Mouse (Mus musculus) hindbrain, postnatal 0 days (tissue): ENCODE measurements around the gene Olfr94. TPM values are rescaled to one million over a fixed set of nuclear protein-coding genes. Genes with fewer than 3 reads are reported as not detected.
"Not testable (repeated sequence)": the region's sequence is repeated elsewhere in the genome, so short reads cannot be mapped to it uniquely, and the experiment has no call there.

Source experiments
- ATAC-seq: fragments of 200-750 bp; cut with Nextera tagmentation; 2 replicates; pipeline ENCODE4 v1.8.0; 2017; ENCODE audit warnings: mild to moderate bottlenecking, moderate TSS enrichment, moderate library complexity
- DNase-seq: peaks from one replicate; pipeline ENCODE4 v3.0.0-alpha.2; 2015; ENCODE audit warnings: low spot score
- H3K27ac ChIP-seq: fragments of 300-500 bp; sonication (generic); 2 replicates; pipeline ENCODE4 v1.5.1; 2014; ENCODE audit warnings: mild to moderate bottlenecking
- H3K27me3 ChIP-seq: fragments of 300-500 bp; sonication (generic); 2 replicates; pipeline ENCODE4 v1.6.1; 2014; ENCODE audit warnings: low read length, mixed read lengths; ENCODE audit not compliant: insufficient read depth
- H3K36me3 ChIP-seq: fragments of 300-500 bp; sonication (generic); 2 replicates; pipeline ENCODE4 v1.6.1; 2014; ENCODE audit warnings: low read length, mixed read lengths; ENCODE audit not compliant: insufficient read depth
- H3K4me1 ChIP-seq: fragments of 300-500 bp; sonication (generic); 2 replicates; pipeline ENCODE4 v1.6.1; 2014; ENCODE audit warnings: antibody characterized with exemption, low read length, mixed read lengths; ENCODE audit not compliant: insufficient read depth
- H3K4me2 ChIP-seq: fragments of 300-500 bp; sonication (generic); 2 replicates; pipeline ENCODE4 v1.6.1; 2014; ENCODE audit warnings: low read depth, mild to moderate bottlenecking, low read length, moderate library complexity, mixed read lengths
- H3K4me3 ChIP-seq: fragments of 300-500 bp; sonication (generic); 2 replicates; pipeline ENCODE4 v1.5.1; 2014; ENCODE audit warnings: low read length
- H3K9ac ChIP-seq: fragments of 300-500 bp; sonication (generic); replicated peaks from 2 replicates; pipeline ENCODE4 v1.6.1; 2014; ENCODE audit warnings: mild to moderate bottlenecking, low read length, moderate library complexity, mixed read lengths
- H3K9me3 ChIP-seq: fragments of 300-500 bp; sonication (generic); 2 replicates; pipeline ENCODE4 v1.6.1; 2016; ENCODE audit warnings: low read length, mixed read lengths
- CTCF ChIP-seq: IDR thresholded peaks from 2 replicates; pipeline ENCODE4 v1.5.1; 2016; ENCODE audit warnings: antibody characterized with exemption, control low read depth, low read depth
- WGBS: fragments of 180-500 bp; shearing (Covaris S2); extraction: QIAGEN DNeasy Blood & Tissue Kit; methylation state at CpG from one replicate; pipeline ENCODE4 v1.1.7; 2014; 5-methylcytosine and 5-hydroxymethylcytosine counted together
- polyA plus RNA-seq: library from polyadenylated mRNA; unstranded; fragments of >200 nt; fragmentation: Nextera tagmentation; extraction: Ambion mirVana; gene quantifications from 2 replicates; pipeline ENCODE4 v1.2.1, GENCODE M21; 2015
- total RNA-seq: library from RNA; depleted of rRNA; stranded (reverse); fragments of >200 nt; gene quantifications from 2 replicates; pipeline ENCODE4 v1.2.3, GENCODE M21; 2014; rRNA removed

Gene Olfr94
- 0.58 and 1.3 TPM in 2 replicates for total RNA-seq
- polyA plus RNA-seq: 0.14 TPM in 1 of 2 replicates, not detected in the other

DNA sequence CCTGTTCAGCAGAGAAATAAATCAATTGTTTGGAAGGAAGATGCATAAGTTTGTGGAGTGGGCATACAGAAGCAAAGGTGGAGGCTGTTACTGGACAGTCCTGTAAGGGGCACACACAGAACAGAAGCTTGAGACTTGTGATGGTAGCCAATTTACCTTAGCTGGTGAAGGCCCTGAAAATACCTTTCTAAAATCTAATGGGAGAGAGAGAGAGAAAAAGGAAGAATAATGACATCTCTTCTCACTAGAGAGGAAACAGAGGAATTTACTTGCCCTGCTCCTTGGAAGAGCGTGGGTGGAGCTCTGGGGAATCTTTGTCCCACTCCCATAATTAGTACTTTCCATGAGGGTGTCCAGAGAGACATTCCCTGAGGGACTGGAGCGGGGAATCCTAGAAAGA is at the start of gene Olfr94:
Olfr94 (minus strand) TSS at position 101 of the 400 bp plus-strand sequence.
- Histone ChIP-seq H3K4me1 (no peaks in the 10 kb centered on the region), H3K27me3 (0 out of 2 replicates have a peak, but pooled peaks cover 9% of the 10 kb centered on the region), H3K27ac (no peak within 1 kb of the TSS)

DNA sequence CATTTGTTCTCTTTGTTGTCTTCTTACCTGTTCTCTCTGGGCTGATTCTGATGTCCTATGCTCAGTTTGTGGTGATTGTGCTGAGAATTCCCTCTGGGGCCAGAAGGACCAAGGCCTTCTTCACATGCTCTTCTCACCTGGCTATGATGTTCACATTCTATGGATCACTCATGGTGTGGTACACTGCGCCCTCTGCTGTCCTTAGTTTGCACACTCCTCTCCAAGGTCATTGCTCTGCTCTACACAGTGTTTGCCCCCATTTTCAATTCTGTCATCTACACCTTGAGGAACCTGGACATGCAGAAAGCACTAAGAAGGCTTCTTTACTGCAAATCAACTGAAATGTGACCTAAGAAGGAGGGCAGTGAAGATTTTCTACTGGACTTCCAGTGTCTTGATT is 49.8 kb upstream of the Olfr94 start:
- DNase-seq (no peak), ATAC-seq (no peak)
- no peak overlapping the region for H3K4me3 ChIP-seq
- no peak overlapping the region for H3K27ac ChIP-seq
- H3K9me3 ChIP-seq: no peaks in the 10 kb centered on the region
- no peaks in the 10 kb centered on the region for H3K36me3 ChIP-seq
- H3K9ac ChIP-seq: no peak overlapping the region
- no peaks in the 10 kb centered on the region for H3K4me1 ChIP-seq
- WGBS: 21% methylated on average over 1 of the region's 1 CpGs
- no peaks in the 10 kb centered on the region for H3K27me3 ChIP-seq
- TF ChIP-seq CTCF: peak; percentile 46
- H3K4me2 ChIP-seq: no peak overlapping the region

More for the DNA sequence above, at the start of gene Olfr94:
- ATAC-seq: no peak
- Histone ChIP-seq H3K9ac (no peak within 1 kb of the TSS), H3K4me2 (no peak within 1 kb of the TSS), H3K9me3 (no peaks in the 10 kb centered on the region), H3K4me3 (no peak within 1 kb of the TSS), H3K36me3 (no peaks in the 10 kb centered on the region)
- no peak for TF ChIP-seq CTCF
- 73% methylated on average over 2 of the region's 2 CpGs for WGBS
- DNase-seq: no peak

DNA sequence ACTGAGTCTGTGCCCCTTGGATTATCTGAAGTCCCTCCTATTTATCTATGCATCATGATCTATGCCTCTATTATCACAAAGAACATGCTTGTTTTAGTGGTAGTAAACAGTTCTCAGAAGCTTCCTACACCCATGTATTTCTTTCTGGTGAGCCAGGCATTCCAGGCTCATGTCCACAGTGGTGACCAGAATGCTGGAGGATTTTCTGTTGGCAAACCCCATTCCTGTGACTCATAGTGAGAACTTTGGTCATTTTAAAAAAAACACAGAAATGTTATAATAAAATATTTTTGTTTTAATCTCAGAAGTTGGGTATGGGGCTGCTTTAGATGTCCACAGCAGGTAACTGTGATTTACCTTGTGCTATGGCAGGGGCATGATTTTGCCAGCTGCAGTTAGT is 48.7 kb upstream of the Olfr94 start:
- H3K4me1 ChIP-seq: no peaks in the 10 kb centered on the region
- H3K27ac ChIP-seq: no peak overlapping the region
- H3K27me3 ChIP-seq: no peaks in the 10 kb centered on the region
- no peak overlapping the region for H3K4me3 ChIP-seq
- no peak overlapping the region for H3K4me2 ChIP-seq
- TF ChIP-seq CTCF: no peak
- DNase-seq: no peak
- ATAC-seq: no peak
- no peaks in the 10 kb centered on the region for H3K36me3 ChIP-seq
- H3K9me3 ChIP-seq: no peaks in the 10 kb centered on the region
- no peak overlapping the region for H3K9ac ChIP-seq

DNA sequence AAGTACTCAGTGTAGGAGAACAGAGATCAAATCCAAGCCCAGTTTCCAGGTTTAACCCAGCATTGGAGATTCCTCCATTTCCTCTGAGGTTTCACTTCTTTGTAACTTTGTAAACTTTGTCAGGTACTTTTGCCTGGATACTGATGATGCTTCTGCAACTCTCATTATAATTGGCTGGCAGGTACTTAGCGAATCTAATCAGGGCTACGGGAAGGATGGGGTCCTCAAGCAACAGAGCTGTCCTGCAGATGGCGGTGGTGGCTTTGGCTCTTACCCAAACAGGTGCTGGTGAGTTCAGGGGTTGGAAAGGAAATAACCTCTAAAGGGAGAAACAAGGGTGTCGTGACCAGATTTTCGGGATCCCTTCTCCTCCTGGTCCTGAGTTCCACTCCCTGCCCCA is 45.9 kb upstream of the Olfr94 start:
- peak; percentile 80 for ATAC-seq
- WGBS: 35% methylated on average over 5 of the region's 5 CpGs

DNA sequence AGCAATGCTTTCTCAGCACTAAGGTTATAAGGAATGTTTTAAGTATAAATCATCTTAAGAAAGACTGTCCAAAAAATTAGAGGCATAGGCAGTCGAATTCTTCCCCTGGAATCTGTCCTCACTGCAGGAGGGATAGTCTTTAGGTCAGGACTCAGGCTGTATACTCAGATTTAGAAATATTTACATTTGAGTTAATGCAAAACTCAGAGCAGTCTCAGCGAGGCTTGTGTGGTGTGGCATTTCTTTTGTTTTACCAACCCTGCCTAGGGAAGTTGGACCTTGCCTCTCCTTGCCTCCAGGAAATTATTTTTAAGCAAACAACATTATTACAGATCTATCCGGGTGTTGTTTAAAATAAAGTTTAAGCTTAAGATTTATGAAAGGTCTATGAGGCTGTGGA is 41.4 kb upstream of the Olfr94 start:
- Histone ChIP-seq H3K4me1 (no peaks in the 10 kb centered on the region), H3K4me2 (no peak overlapping the region), H3K36me3 (no peaks in the 10 kb centered on the region), H3K9ac (no peak overlapping the region), H3K9me3 (no peaks in the 10 kb centered on the region), H3K27ac (no peak overlapping the region), H3K27me3 (no peaks in the 10 kb centered on the region), H3K4me3 (no peak overlapping the region)
- ATAC-seq (no peak), DNase-seq (no peak)
- no peak for TF ChIP-seq CTCF
- WGBS: 46% methylated on average over 3 of the region's 3 CpGs

More for the DNA sequence above, 45.9 kb upstream of the Olfr94 start:
- Histone ChIP-seq H3K27me3 (no peaks in the 10 kb centered on the region), H3K9ac (no peak overlapping the region), H3K4me1 (no peaks in the 10 kb centered on the region), H3K9me3 (no peaks in the 10 kb centered on the region), H3K27ac (no peak overlapping the region), H3K4me3 (no peak overlapping the region), H3K36me3 (no peaks in the 10 kb centered on the region), H3K4me2 (no peak overlapping the region)
- peak; percentile 36 for TF ChIP-seq CTCF
- DNase-seq: peak; percentile 67

DNA sequence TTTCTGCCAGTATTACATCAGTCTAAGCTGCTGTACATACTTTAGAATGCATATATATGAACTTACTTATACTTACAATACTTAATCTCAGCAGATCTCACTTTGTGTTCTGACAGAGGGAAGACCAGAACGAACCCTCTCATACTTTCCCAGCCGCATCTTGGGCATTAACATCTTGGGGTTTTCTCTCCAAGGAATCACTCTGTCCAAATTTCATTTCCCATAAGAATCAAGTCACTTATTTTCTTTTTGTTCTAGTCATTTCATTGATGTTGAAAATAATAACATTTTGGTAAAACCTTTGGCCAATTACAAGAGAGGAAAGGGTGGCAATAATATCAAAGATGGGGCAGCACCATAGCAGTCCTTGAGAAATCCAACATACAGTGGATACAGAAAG is 36.4 kb upstream of the Olfr94 start, which contains the start of gene Olfr97:
Olfr97 (minus strand) TSS at position 101 of the 400 bp plus-strand sequence.
- H3K4me1 ChIP-seq, DNase-seq, H3K27ac ChIP-seq, ATAC-seq, H3K27me3 ChIP-seq, H3K36me3 ChIP-seq, H3K9ac ChIP-seq, H3K4me3 ChIP-seq, H3K9me3 ChIP-seq, H3K4me2 ChIP-seq: not testable (repeated sequence)
- WGBS: 87% methylated on average over 2 of the region's 2 CpGs

DNA sequence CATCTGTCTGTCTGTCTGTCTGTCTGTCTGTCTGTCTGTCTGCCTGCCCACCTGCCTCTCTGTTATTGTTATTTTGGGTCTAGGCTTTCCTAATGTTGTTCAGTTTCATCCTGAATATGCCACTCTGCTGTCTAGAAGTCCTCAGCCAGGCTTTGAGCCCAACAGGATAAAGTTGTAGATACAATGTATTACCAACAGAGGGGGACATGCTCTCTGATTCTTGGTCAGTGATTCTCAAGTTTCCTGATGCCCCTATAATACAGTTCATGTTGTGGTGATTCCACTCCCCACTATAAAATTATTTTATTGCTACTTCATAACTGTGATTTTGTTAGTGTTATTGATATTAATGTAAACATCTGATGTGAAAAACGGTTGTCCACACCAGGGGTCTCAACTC is 21.1 kb upstream of the Olfr94 start:
- Histone ChIP-seq H3K4me1 (no peaks in the 10 kb centered on the region), H3K27me3 (no peaks in the 10 kb centered on the region), H3K27ac (no peak overlapping the region), H3K4me3 (no peak overlapping the region), H3K4me2 (no peak overlapping the region), H3K9ac (no peak overlapping the region), H3K36me3 (no peaks in the 10 kb centered on the region), H3K9me3 (no peaks in the 10 kb centered on the region)
- peak; percentile 48 for TF ChIP-seq CTCF
- ATAC-seq (no peak), DNase-seq (no peak)
- WGBS: 29% methylated on average over 1 of the region's 1 CpGs
